Mouse (Mus musculus) heart, postnatal 0 days (tissue): ENCODE measurements around the gene Mad1l1. TPM values are rescaled to one million over a fixed set of nuclear protein-coding genes. Genes with fewer than 3 reads are reported as not detected.

Experiments
- ATAC-seq: fragments of 200-750 bp; cut with Nextera tagmentation; 2 replicates; pipeline ENCODE4 v1.8.0; 2017; ENCODE audit warnings: low read depth, moderate number of reproducible peaks, moderate library complexity; ENCODE audit not compliant: insufficient read depth
- DNase-seq: peaks from one replicate; pipeline ENCODE4 v3.0.0-alpha.2; 2016; ENCODE audit warnings: low spot score
- H3K27ac ChIP-seq: fragments of 300-500 bp; sonication (generic); 2 replicates; pipeline ENCODE4 v1.5.1; 2014; ENCODE audit warnings: low read depth, mild to moderate bottlenecking
- H3K27me3 ChIP-seq: fragments of 300-500 bp; sonication (generic); 2 replicates; pipeline ENCODE4 v1.6.1; 2014; ENCODE audit warnings: low read length, mixed read lengths; ENCODE audit not compliant: control insufficient read depth, insufficient read depth
- H3K36me3 ChIP-seq: fragments of 300-500 bp; sonication (generic); replicated peaks from 2 replicates; pipeline ENCODE4 v1.6.1; 2014; ENCODE audit warnings: low read length, mixed read lengths; ENCODE audit not compliant: control insufficient read depth, insufficient read depth
- H3K4me1 ChIP-seq: fragments of 300-500 bp; sonication (generic); 2 replicates; pipeline ENCODE4 v1.6.1; 2014; ENCODE audit warnings: antibody characterized with exemption; ENCODE audit not compliant: control insufficient read depth, insufficient read depth
- H3K4me2 ChIP-seq: fragments of 300-500 bp; sonication (generic); 2 replicates; pipeline ENCODE4 v1.6.1; 2014; ENCODE audit warnings: low read depth, mild to moderate bottlenecking, low read length, moderate library complexity
- H3K4me3 ChIP-seq: fragments of 300-500 bp; sonication (generic); 2 replicates; pipeline ENCODE4 v1.5.1; 2014; ENCODE audit warnings: low read depth, low read length
- H3K9ac ChIP-seq: fragments of 300-500 bp; sonication (generic); replicated peaks from 2 replicates; pipeline ENCODE4 v1.6.1; 2014; ENCODE audit warnings: low read depth, low read length, mixed read lengths
- H3K9me3 ChIP-seq: fragments of 300-500 bp; sonication (generic); replicated peaks from 2 replicates; pipeline ENCODE4 v1.6.1; 2016; ENCODE audit warnings: low read length; ENCODE audit not compliant: control insufficient read depth
- CTCF ChIP-seq: IDR thresholded peaks from 2 replicates; pipeline ENCODE4 v1.5.1; 2016; ENCODE audit warnings: antibody characterized with exemption, control low read depth, low read depth
- EP300 ChIP-seq: IDR thresholded peaks from 2 replicates; pipeline ENCODE4 v1.6.1; 2016; ENCODE audit warnings: antibody characterized with exemption, low read depth
- WGBS: fragments of 180-500 bp; shearing (Covaris S2); extraction: QIAGEN DNeasy Blood & Tissue Kit; methylation state at CpG from one replicate; pipeline ENCODE4 v1.1.7; 2014; 5-methylcytosine and 5-hydroxymethylcytosine counted together
- polyA plus RNA-seq: library from polyadenylated mRNA; unstranded; fragments of >200 nt; fragmentation: Nextera tagmentation; extraction: Ambion mirVana; gene quantifications from 2 replicates; pipeline ENCODE4 v1.2.1, GENCODE M21; 2015
- total RNA-seq: library from RNA; depleted of rRNA; stranded (reverse); fragments of >200 nt; gene quantifications from 2 replicates; pipeline ENCODE4 v1.2.3, GENCODE M21; 2014; ENCODE audit warnings: low replicate concordance

Gene Mad1l1
- total and polyA plus RNA-seq, 2 experiments from 2014 or later = 15.1 to 20.6 TPM

- no peak overlapping the region for H3K4me3 ChIP-seq
- no peaks in the 10 kb centered on the region for H3K4me1 ChIP-seq
- no peaks in the 10 kb centered on the region for H3K27me3 ChIP-seq
- H3K36me3 ChIP-seq = no peaks in the 10 kb centered on the region
- TF ChIP-seq EP300 = no peak
- TF ChIP-seq CTCF = no peak
- 96% methylated on average over 1 of the region's 1 CpGs for WGBS
- H3K27ac ChIP-seq = no peak overlapping the region
- no peak for DNase-seq
- no peak overlapping the region for H3K4me2 ChIP-seq
- no peak for ATAC-seq
- H3K9me3 ChIP-seq = no peaks in the 10 kb centered on the region
- no peak overlapping the region for H3K9ac ChIP-seq
Observed at GRCm38 (mm10) chr5:140019616-140020015, 301.7 kb downstream of the Mad1l1 start.

DNA sequence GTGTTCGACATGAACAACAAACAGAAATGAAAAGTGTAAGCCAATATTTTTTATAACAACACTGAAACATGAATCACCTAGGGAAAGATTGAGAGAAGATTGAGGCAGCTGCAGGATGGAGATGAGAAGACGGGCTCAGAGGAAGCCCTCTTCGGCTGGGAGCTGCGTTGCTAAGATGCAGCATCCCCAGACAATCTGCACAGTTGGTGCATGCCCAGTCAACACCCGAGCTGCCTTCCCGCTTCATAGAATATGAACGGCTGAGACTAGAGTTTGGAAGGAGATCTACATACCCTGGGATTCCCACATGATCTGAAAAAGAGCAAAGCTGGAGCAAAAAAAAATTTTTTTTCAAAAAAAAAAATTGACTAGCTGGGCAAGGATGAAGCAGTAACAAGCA lies 302.6 kb downstream of the Mad1l1 start:
- H3K4me3 ChIP-seq = no peak overlapping the region
- no peak overlapping the region for H3K4me2 ChIP-seq
- no peak overlapping the region for H3K27ac ChIP-seq
- H3K4me1 ChIP-seq = peaks cover under 1% of the 10 kb centered on the region
- H3K27me3 ChIP-seq = no peaks in the 10 kb centered on the region
- ATAC-seq = no peak
- H3K9ac ChIP-seq = no peak overlapping the region
- DNase-seq = no peak
- no peaks in the 10 kb centered on the region for H3K36me3 ChIP-seq
- no peak for TF ChIP-seq CTCF
- H3K9me3 ChIP-seq = no peaks in the 10 kb centered on the region
- 91% methylated on average over 7 of the region's 7 CpGs for WGBS

DNA sequence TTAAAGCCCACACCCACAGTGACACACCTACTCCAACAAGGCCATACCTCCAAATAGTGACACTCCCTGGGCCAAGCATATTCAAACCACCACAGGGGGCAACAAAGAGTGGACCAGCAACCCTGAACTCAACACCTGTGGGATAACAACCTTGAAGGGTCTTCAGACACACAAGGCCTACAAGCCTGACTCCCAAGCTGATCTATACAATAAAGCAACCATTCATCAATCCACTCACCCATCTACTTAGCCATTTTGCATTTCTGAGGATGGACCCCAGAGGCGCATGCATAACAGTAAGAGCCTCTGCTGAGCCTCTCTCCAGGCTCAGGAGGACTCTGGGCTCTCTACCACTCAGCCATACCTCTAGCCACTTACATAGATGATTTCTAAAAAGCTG lies 304.5 kb downstream of the Mad1l1 start:
- Histone ChIP-seq H3K36me3 (no peaks in the 10 kb centered on the region), H3K27me3 (no peaks in the 10 kb centered on the region), H3K4me3 (no peak overlapping the region), H3K27ac (no peak overlapping the region), H3K9ac (no peak overlapping the region), H3K4me1 (peaks cover 8% of the 10 kb centered on the region), H3K4me2 (no peak overlapping the region), H3K9me3 (no peaks in the 10 kb centered on the region)
- 96% methylated on average over 1 of the region's 1 CpGs for WGBS
- ATAC-seq (no peak), DNase-seq (no peak)
- no peak for TF ChIP-seq CTCF
- TF ChIP-seq EP300 = no peak

DNA sequence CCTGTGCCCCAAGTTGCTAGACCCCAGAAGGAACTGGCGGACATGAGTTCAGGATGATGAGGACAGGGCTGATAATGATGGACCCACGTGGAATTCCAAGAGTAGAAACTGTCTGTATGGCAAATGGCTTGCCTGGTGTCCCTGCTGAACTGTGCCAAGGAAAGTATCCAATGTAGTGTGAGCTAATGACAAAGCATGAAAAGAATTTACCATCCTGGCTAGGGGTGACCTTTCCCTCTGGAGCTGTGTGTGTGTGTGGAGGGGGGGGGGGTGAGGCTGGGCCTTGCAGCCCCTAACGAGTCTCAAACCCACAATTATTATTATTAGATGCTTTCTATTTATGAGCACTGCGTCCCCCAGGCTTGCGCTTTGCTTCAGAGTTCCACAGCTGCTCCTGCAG lies 307.7 kb downstream of the Mad1l1 start:
- H3K4me3 ChIP-seq = no peak overlapping the region
- TF ChIP-seq EP300 (no peak), CTCF (no peak)
- WGBS = 46% methylated on average over 5 of the region's 5 CpGs
- H3K36me3 ChIP-seq = 0 out of 2 replicates have a peak, but pooled peaks cover 4% of the 10 kb centered on the region
- DNase-seq (peak; percentile 47), ATAC-seq (peak; percentile 79)
- no peaks in the 10 kb centered on the region for H3K27me3 ChIP-seq
- H3K27ac ChIP-seq = no peak overlapping the region
- peaks cover 8% of the 10 kb centered on the region for H3K4me1 ChIP-seq
- no peak overlapping the region for H3K9ac ChIP-seq
- no peak overlapping the region for H3K4me2 ChIP-seq
- H3K9me3 ChIP-seq = no peaks in the 10 kb centered on the region

- H3K4me2 ChIP-seq = no peak overlapping the region
- H3K4me1 ChIP-seq = peaks cover 8% of the 10 kb centered on the region
- 0 out of 2 replicates have a peak, but pooled peaks cover 9% of the 10 kb centered on the region for H3K36me3 ChIP-seq
- H3K27me3 ChIP-seq = no peaks in the 10 kb centered on the region
- no peak for DNase-seq
- H3K9ac ChIP-seq = no peak overlapping the region
- 73% methylated on average over 12 of the region's 12 CpGs for WGBS
- H3K9me3 ChIP-seq = no peaks in the 10 kb centered on the region
- TF ChIP-seq CTCF (no peak), EP300 (no peak)
- H3K4me3 ChIP-seq = no peak overlapping the region
- ATAC-seq = no peak
- no peak overlapping the region for H3K27ac ChIP-seq
Observed at GRCm38 (mm10) chr5:140012286-140012967, 308.9 kb downstream of the Mad1l1 start.

- Histone ChIP-seq H3K27me3 (no peaks in the 10 kb centered on the region), H3K4me3 (no peak overlapping the region), H3K27ac (no peak overlapping the region), H3K4me2 (no peak overlapping the region), H3K9me3 (no peaks in the 10 kb centered on the region), H3K36me3 (0 out of 2 replicates have a peak, but pooled peaks cover 9% of the 10 kb centered on the region), H3K9ac (no peak overlapping the region), H3K4me1 (peaks cover 8% of the 10 kb centered on the region)
- DNase-seq (no peak), ATAC-seq (no peak)
- TF ChIP-seq CTCF (no peak), EP300 (no peak)
- WGBS = 69% methylated on average over 3 of the region's 3 CpGs
Observed at GRCm38 (mm10) chr5:140010405-140010804, 310.9 kb downstream of the Mad1l1 start.
